8 mouse cellular contexts compared by ENCODE assay signal in the genomic region with DNA sequence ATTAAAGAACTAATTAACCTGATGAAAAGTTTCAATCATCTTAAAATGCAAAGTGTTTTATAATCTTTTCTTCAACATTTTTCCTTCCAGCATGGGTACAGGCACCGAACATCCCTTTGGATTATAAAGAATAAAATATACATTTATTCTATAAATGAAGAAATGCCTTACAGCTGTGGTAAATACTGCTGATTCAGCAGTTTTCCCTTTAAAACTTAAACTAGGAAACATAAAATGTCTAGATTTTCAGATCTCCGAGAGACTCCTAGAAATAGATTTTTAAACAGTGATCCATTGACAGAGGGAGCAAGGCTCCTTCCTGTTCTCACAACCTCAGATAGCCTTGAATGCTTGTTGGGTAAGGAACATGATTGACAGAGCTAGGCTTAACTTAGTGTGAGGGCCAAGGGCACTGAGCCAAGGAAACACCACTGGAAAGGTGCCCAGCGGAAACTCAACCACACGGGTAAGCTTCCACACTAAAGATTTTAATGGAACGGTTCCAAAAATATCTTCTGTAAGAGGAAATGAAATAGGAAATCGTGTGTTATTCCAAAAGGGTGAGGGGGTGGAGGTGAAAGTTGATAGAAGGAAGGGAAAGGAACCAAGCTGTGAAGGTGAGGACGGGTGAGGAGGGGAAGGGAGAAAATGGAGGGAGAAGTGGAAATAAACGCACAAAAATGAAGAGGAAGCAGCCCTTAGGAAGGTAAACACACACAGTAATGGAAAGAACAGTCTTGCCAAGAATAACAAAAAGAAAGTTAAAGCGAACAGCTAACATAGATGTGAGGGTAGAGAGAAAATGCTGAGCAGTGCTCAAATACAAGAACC.
A peak's percentile ranks its signal among the peaks of the same experiment; 100 is the strongest.
DNase-seq lines count a peak whose midpoint lies in the region; ATAC-seq and TF ChIP-seq lines count a peak whose summit lies in the region.

No protein-coding gene starts in this region.

- 0 out of 2 replicates have a peak overlapping the region, but pooled peaks have one; percentile 5 for H3K4me2 ChIP-seq in hindbrain, postnatal 0 days (ENCODE audit: low read depth, low read length)
- no peak overlapping the region for H3K4me2 ChIP-seq in hindbrain, embryonic 11.5 days (replicated peaks; ENCODE audit: low read depth, low read length)
- peak overlapping the region; percentile 46 for H3K4me2 ChIP-seq in lung, postnatal 0 days (replicated peaks; ENCODE audit: low read depth, low read length)

- no peak overlapping the region for H3K4me3 ChIP-seq in hindbrain, postnatal 0 days (ENCODE audit: low read length)
- H3K4me3 ChIP-seq in hindbrain, embryonic 11.5 days (ENCODE audit: low read depth, low read length): no peak overlapping the region
- H3K4me3 ChIP-seq in kidney, adult 2 months (ENCODE audit: insufficient read depth, low read depth, low read length): no peak overlapping the region
- H3K4me3 ChIP-seq in lung, postnatal 0 days (ENCODE audit: low read depth, low read length): peak overlapping the region; percentile 37
- H3K4me3 ChIP-seq in midbrain, embryonic 10.5 days: no peak overlapping the region

- no peaks in the 10 kb centered on the region; the same call in 1 of the 2 replicates for H3K4me1 ChIP-seq in hindbrain, postnatal 0 days (ENCODE audit: insufficient read depth, low read length)
- H3K4me1 ChIP-seq in hindbrain, embryonic 11.5 days (replicated peaks; ENCODE audit: control insufficient read depth, insufficient read depth, low read length): no peaks in the 10 kb centered on the region
- no peaks in the 10 kb centered on the region for H3K4me1 ChIP-seq in kidney, adult 2 months (ENCODE audit: control insufficient read depth, insufficient read depth, low read length)
- no peaks in the 10 kb centered on the region for H3K4me1 ChIP-seq in lung, postnatal 0 days (ENCODE audit: insufficient read depth, low read depth, low read length)
- H3K4me1 ChIP-seq in midbrain, embryonic 10.5 days: no peaks in the 10 kb centered on the region

- peak; percentile 63 for TF ChIP-seq EP300 in lung, postnatal 0 days (IDR thresholded peaks at IDR 0.05)

- no peak for TF ChIP-seq POLR2A in kidney, adult 2 months (IDR thresholded peaks at IDR 0.05; ENCODE audit: low read depth, low read length)

- TF ChIP-seq CTCF in hindbrain, postnatal 0 days (IDR thresholded peaks at IDR 0.05; ENCODE audit: low read depth): no peak
- no peak for TF ChIP-seq CTCF in kidney, adult 2 months (conservative IDR thresholded peaks at IDR 0.05; ENCODE audit: insufficient read depth, insufficient read length, low read depth, low read length)
- TF ChIP-seq CTCF in lung, postnatal 0 days (IDR thresholded peaks at IDR 0.05): no peak

- no peaks in the 10 kb centered on the region for H3K36me3 ChIP-seq in hindbrain, postnatal 0 days (ENCODE audit: insufficient read depth, low read length)
- H3K36me3 ChIP-seq in hindbrain, embryonic 11.5 days (ENCODE audit: control insufficient read depth, insufficient read depth, low read length): no peaks in the 10 kb centered on the region
- H3K36me3 ChIP-seq in kidney, adult 2 months (ENCODE audit: control insufficient read depth, insufficient read depth, low read length): no peaks in the 10 kb centered on the region
- no peaks in the 10 kb centered on the region for H3K36me3 ChIP-seq in lung, postnatal 0 days (ENCODE audit: insufficient read depth, low read length)
- H3K36me3 ChIP-seq in midbrain, embryonic 10.5 days: no peaks in the 10 kb centered on the region

- peaks cover 5% of the 10 kb centered on the region; the same call in 1 of the 2 replicates for H3K9me3 ChIP-seq in hindbrain, postnatal 0 days (ENCODE audit: low read length)
- H3K9me3 ChIP-seq in hindbrain, embryonic 11.5 days (ENCODE audit: control insufficient read depth, low read length): no peaks in the 10 kb centered on the region
- H3K9me3 ChIP-seq in lung, postnatal 0 days (ENCODE audit: low read length): no peaks in the 10 kb centered on the region
- no peaks in the 10 kb centered on the region; the same call in 1 of the 2 replicates for H3K9me3 ChIP-seq in midbrain, embryonic 10.5 days (replicated peaks)

- H3K9ac ChIP-seq in hindbrain, postnatal 0 days (replicated peaks; ENCODE audit: low read length): no peak overlapping the region
- H3K9ac ChIP-seq in hindbrain, embryonic 11.5 days (ENCODE audit: low read depth, low read length): no peak overlapping the region
- no peak overlapping the region for H3K9ac ChIP-seq in lung, postnatal 0 days (replicated peaks; ENCODE audit: low read depth)

- no peak overlapping the region for H3K27ac ChIP-seq in hindbrain, postnatal 0 days
- H3K27ac ChIP-seq in hindbrain, embryonic 11.5 days (ENCODE audit: low read depth, low read length): no peak overlapping the region
- H3K27ac ChIP-seq in kidney, adult 2 months (ENCODE audit: insufficient read depth, low read depth, low read length): peak overlapping the region; percentile 68
- no peak overlapping the region for H3K27ac ChIP-seq in lung, postnatal 0 days (ENCODE audit: low read length)
- H3K27ac ChIP-seq in midbrain, embryonic 10.5 days (replicated peaks): no peak overlapping the region

- peak; percentile 57 for DNase-seq in hindbrain, postnatal 0 days (ENCODE audit: low spot score)
- DNase-seq in hindbrain, embryonic 11.5 days (ENCODE audit: low spot score): no peak
- peak; percentile 80 for DNase-seq in adipocyte (ENCODE audit: low spot score)
- DNase-seq in kidney, adult 2 months: peak; percentile 84
- peak; percentile 78 for DNase-seq in lung, postnatal 0 days (ENCODE audit: low spot score)
- DNase-seq in midbrain, embryonic 10.5 days (ENCODE audit: low spot score): no peak

- WGBS in hindbrain, postnatal 0 days: 46% methylated on average over 9 of the region's 9 CpGs
- whole genome bisulfite sequencing in hindbrain, embryonic 11.5 days: 66% methylated on average over 9 of the region's 9 CpGs
- 25% methylated on average over 9 of the region's 9 CpGs for WGBS in kidney, adult 2 months
- 15% methylated on average over 9 of the region's 9 CpGs for WGBS in lung, postnatal 0 days
- 82% methylated on average over 9 of the region's 9 CpGs for WGBS in midbrain, embryonic 10.5 days

- no peaks in the 10 kb centered on the region for H3K27me3 ChIP-seq in hindbrain, postnatal 0 days (ENCODE audit: insufficient read depth, low read length)
- no peaks in the 10 kb centered on the region for H3K27me3 ChIP-seq in hindbrain, embryonic 11.5 days (ENCODE audit: control insufficient read depth, insufficient read depth, low read length)
- no peaks in the 10 kb centered on the region for H3K27me3 ChIP-seq in kidney, adult 2 months (replicated peaks; ENCODE audit: control insufficient read depth, insufficient read depth, low read length)
- H3K27me3 ChIP-seq in lung, postnatal 0 days (replicated peaks; ENCODE audit: insufficient read depth, low read length): no peaks in the 10 kb centered on the region
- H3K27me3 ChIP-seq in midbrain, embryonic 10.5 days (ENCODE audit: low read depth, poor library complexity, severe bottlenecking): no peaks in the 10 kb centered on the region

- ATAC-seq in hindbrain, postnatal 0 days: 0 out of 2 replicates have a peak, but pooled peaks have one; percentile 55
- no peak for ATAC-seq in hindbrain, embryonic 11.5 days (ENCODE audit: low FRiP score)
- peak; percentile 50; the same call in 1 of the 2 replicates for ATAC-seq in granulocyte monocyte progenitor cell, adult 5-6 weeks (replicated peaks; ENCODE audit: poor library complexity, severe bottlenecking)
- peak; percentile 85 for ATAC-seq in lung, postnatal 0 days
- ATAC-seq in megakaryocyte-erythroid progenitor cell, adult 5-6 weeks (replicated peaks; ENCODE audit: low FRiP score, low TSS enrichment, poor library complexity, severe bottlenecking): no peak

Comparison
In these comparisons a context has a peak if more than half of its experiments do, and no peak if none do; other contexts are left out.
1. ATAC-seq: peak in hindbrain, postnatal 0 days (single experiment), granulocyte monocyte progenitor cell, adult 5-6 weeks (single experiment) and lung, postnatal 0 days (single experiment); none in hindbrain, embryonic 11.5 days (single experiment) and megakaryocyte-erythroid progenitor cell, adult 5-6 weeks (single experiment).
2. DNase-seq: peak in hindbrain, postnatal 0 days (single experiment), adipocyte (single experiment), kidney, adult 2 months (single experiment) and lung, postnatal 0 days (single experiment); none in hindbrain, embryonic 11.5 days (single experiment) and midbrain, embryonic 10.5 days (single experiment).